Mouse (Mus musculus) ES-CJ7 (cell line): ENCODE data around the gene Utrn.

Experiments
- DNase-seq: peaks from one replicate; pipeline ENCODE4 v3.0.0; 2011; ENCODE audit warnings: low read depth, low spot score

The Utrn gene

GRCm38 (mm10) chr10:12452641-12453040 is 416.5 kb downstream of the Utrn start:
- DNase-seq = no peak

GRCm38 (mm10) chr10:12444122-12444521 is 425.0 kb downstream of the Utrn start:
- DNase-seq = no peak

- no peak for DNase-seq
Observed at GRCm38 (mm10) chr10:12433161-12433560, 436.0 kb downstream of the Utrn start.

GRCm38 (mm10) chr10:12430399-12430798 is 438.8 kb downstream of the Utrn start:
- DNase-seq = no peak

- DNase-seq = no peak
Observed at GRCm38 (mm10) chr10:12426866-12427265, 442.3 kb downstream of the Utrn start.

GRCm38 (mm10) chr10:12424944-12425343 is 444.2 kb downstream of the Utrn start:
- DNase-seq = no peak

- no peak for DNase-seq
Observed at GRCm38 (mm10) chr10:12423994-12424725, 445.0 kb downstream of the Utrn start.

GRCm38 (mm10) chr10:12414967-12415366 is 454.2 kb downstream of the Utrn start:
- no peak for DNase-seq

GRCm38 (mm10) chr10:12406338-12407110 is 462.6 kb downstream of the Utrn start:
- no peak for DNase-seq

- no peak for DNase-seq
Observed at GRCm38 (mm10) chr10:12399450-12399849, 469.7 kb downstream of the Utrn start.

- DNase-seq = no peak
Observed at GRCm38 (mm10) chr10:12380139-12380538, 489.0 kb downstream of the Utrn start.

GRCm38 (mm10) chr10:12379123-12379522 is 490.0 kb downstream of the Utrn start:
- DNase-seq = no peak

GRCm38 (mm10) chr10:12377727-12378126 is 491.4 kb downstream of the Utrn start:
- DNase-seq = no peak

GRCm38 (mm10) chr10:12376015-12376414 is 493.1 kb downstream of the Utrn start:
- no peak for DNase-seq

- no peak for DNase-seq
Observed at GRCm38 (mm10) chr10:12374741-12375140, 494.4 kb downstream of the Utrn start.

- no peak for DNase-seq
Observed at GRCm38 (mm10) chr10:12354556-12354955, 514.6 kb downstream of the Utrn start.

- DNase-seq = no peak
Observed at GRCm38 (mm10) chr10:12354106-12354505, 515.1 kb downstream of the Utrn start.

- DNase-seq = no peak
Observed at GRCm38 (mm10) chr10:12339704-12340558, 529.2 kb downstream of the Utrn start.

- no peak for DNase-seq
Observed at GRCm38 (mm10) chr10:12339005-12339703, 530.0 kb downstream of the Utrn start.
